Mouse (Mus musculus): ENCODE data around the gene Vrk2.

The Vrk2 gene

DNA sequence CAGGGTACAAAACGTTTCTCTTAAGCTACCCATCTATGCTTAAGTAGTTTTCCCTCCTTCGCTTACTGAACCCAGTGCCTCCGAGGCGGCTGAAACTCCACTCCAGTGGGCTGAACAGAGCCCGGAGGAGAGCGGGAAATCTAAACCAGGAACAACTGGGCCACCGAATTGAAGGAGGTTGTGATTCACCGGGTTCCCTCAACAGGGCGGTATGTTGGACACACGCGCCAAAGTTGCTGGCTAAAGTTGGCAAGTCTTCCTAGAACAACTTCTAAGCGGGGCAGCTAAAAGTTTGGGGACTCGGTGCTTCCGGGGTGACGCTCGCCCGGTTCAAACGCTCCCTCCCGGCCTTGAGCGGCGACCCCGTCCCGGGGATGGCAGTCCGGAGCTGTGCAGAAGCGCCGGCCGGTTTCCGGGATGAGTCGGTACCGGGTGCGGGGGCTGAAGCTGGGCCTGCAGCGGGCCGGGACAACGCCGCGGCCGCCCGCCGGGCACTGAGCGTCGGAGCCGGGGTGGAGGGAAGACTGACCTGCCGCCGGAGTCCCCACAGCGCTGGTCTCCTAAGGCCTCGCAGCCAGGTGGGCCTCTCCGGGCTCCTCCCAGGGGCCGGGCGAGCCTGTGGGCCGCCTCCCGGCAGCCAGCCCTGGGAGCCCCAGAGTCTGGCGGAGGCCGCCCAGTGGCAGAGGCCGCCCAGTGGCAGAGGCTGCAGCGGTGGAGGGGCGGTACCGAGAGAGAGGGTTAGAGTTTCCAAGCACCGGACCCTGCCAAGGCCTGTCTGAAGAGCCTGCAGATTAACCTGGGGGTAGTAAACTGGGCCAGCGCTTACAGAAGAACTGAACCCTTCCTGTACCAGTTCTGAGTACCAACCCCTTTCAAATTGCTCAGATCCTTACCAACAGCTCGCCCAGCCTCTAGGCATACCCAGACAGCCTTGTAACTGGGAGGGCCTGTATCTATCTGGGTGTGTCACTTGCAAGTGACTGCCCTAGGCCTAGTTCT, at the start of gene Vrk2, which contains the start of gene Gm6899:
TSS of gene Vrk2 (minus strand) at position 939 of the 999 bp plus-strand sequence.
TSS of gene Gm6899 (plus strand) at position 181 of the 999 bp plus-strand sequence.
- no peaks in the 10 kb centered on the region for H3K27me3 ChIP-seq (ENCODE audit: insufficient read depth, low read length)
- no peak for TF ChIP-seq CTCF (conservative IDR thresholded peaks at IDR 0.05; ENCODE audit: low read length)
- no peak for TF ChIP-seq POU5F1 (IDR thresholded peaks at IDR 0.05; ENCODE audit: borderline replicate concordance, low read length)
- TF ChIP-seq NANOG (IDR thresholded peaks at IDR 0.05; ENCODE audit: borderline replicate concordance, low read length), result no peak
- peak within 1 kb of the TSS; percentile 82 for H3K4me3 ChIP-seq (replicated peaks; ENCODE audit: low read length)
- H3K36me3 ChIP-seq (ENCODE audit: insufficient read depth, low read length), result no peaks in the 10 kb centered on the region
- no peaks in the 10 kb centered on the region for H3K9me3 ChIP-seq (ENCODE audit: low read length)
- H3K4me1 ChIP-seq (replicated peaks; ENCODE audit: low read depth, low read length), result peaks cover 10% of the 10 kb centered on the region

DNA sequence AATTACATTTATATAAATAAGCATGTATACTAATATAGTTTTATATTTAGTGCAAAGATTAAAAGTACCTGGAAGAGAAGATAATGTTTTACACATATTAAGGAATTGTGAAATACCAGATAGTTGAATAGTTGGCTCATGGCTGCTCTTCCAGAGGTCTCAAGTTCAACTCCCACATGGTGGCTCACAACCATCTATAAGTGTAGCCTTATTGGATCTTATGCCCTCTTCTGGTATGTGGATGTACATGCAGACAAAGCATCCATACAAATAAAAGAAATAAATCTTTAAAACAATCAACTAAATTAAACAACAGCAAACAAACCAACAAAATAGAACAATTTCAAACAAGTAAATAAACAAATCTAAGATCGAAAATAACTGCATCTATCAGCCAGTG, 48.3 kb upstream of the Vrk2 start:
- TF ChIP-seq CTCF (conservative IDR thresholded peaks at IDR 0.05; ENCODE audit: low read length), result no peak
- no peak for TF ChIP-seq POU5F1 (IDR thresholded peaks at IDR 0.05; ENCODE audit: borderline replicate concordance, low read length)
- no peak for TF ChIP-seq NANOG (IDR thresholded peaks at IDR 0.05; ENCODE audit: borderline replicate concordance, low read length)
- H3K4me1 ChIP-seq (replicated peaks; ENCODE audit: low read depth, low read length), result no peaks in the 10 kb centered on the region
- no peaks in the 10 kb centered on the region for H3K27me3 ChIP-seq (ENCODE audit: insufficient read depth, low read length)
- no peaks in the 10 kb centered on the region for H3K9me3 ChIP-seq (ENCODE audit: low read length)
- no peak overlapping the region for H3K4me3 ChIP-seq (replicated peaks; ENCODE audit: low read length)
- no peaks in the 10 kb centered on the region for H3K36me3 ChIP-seq (ENCODE audit: insufficient read depth, low read length)

DNA sequence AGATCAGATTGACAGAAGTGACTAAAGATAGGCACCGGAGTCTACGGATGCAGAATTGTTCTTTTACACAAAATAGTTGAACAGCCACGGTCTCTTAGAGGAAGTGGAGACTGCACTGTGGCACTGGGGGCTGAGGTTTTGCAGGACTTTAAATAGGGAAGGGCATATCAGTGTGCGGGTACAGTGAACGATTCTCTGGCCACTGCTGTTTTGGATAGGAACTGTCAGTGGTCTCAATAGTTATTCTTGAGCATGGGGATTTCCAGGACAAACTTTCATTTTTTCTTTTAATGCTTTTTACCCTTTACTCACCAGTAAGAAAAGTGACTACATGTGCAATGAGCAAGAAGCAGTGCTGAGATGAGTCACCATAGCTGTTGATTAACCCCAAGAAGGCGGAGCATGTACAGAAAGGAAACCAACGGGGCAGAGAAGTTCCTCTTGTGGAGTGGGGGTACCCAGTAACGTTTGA, 46.6 kb upstream of the Vrk2 start:
- H3K27me3 ChIP-seq (ENCODE audit: insufficient read depth, low read length), result no peaks in the 10 kb centered on the region
- TF ChIP-seq CTCF (conservative IDR thresholded peaks at IDR 0.05; ENCODE audit: low read length) (no peak), POU5F1 (IDR thresholded peaks at IDR 0.05; ENCODE audit: borderline replicate concordance, low read length) (no peak), NANOG (IDR thresholded peaks at IDR 0.05; ENCODE audit: borderline replicate concordance, low read length) (no peak)
- no peaks in the 10 kb centered on the region for H3K4me1 ChIP-seq (replicated peaks; ENCODE audit: low read depth, low read length)
- H3K9me3 ChIP-seq (ENCODE audit: low read length), result no peaks in the 10 kb centered on the region
- H3K4me3 ChIP-seq (replicated peaks; ENCODE audit: low read length), result no peak overlapping the region
- no peaks in the 10 kb centered on the region for H3K36me3 ChIP-seq (ENCODE audit: insufficient read depth, low read length)

DNA sequence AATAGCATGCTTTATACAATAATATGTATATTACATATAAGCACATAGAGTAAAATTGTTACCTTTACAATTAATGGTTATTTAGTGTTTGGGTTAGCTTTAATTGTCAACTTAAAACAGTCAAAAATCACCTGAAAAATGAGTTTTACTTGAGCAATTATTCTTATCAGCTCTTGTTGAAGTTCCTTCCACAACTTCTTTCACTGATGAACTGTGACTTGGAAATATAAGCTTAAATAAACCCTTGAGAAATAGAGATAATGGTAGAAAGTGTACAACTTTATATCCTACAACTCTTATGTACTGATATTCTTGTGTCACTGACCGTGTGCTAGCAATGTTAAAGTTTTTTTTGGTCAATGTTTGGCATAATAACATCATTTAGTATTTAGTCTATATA, 42.4 kb upstream of the Vrk2 start:
- no peak for TF ChIP-seq NANOG (IDR thresholded peaks at IDR 0.05; ENCODE audit: borderline replicate concordance, low read length)
- TF ChIP-seq POU5F1 (IDR thresholded peaks at IDR 0.05; ENCODE audit: borderline replicate concordance, low read length), result no peak
- TF ChIP-seq CTCF (conservative IDR thresholded peaks at IDR 0.05; ENCODE audit: low read length), result no peak
- no peaks in the 10 kb centered on the region for H3K27me3 ChIP-seq (ENCODE audit: insufficient read depth, low read length)
- no peaks in the 10 kb centered on the region for H3K36me3 ChIP-seq (ENCODE audit: insufficient read depth, low read length)
- no peak overlapping the region for H3K4me3 ChIP-seq (replicated peaks; ENCODE audit: low read length)
- H3K9me3 ChIP-seq (ENCODE audit: low read length), result no peaks in the 10 kb centered on the region
- no peaks in the 10 kb centered on the region for H3K4me1 ChIP-seq (replicated peaks; ENCODE audit: low read depth, low read length)

DNA sequence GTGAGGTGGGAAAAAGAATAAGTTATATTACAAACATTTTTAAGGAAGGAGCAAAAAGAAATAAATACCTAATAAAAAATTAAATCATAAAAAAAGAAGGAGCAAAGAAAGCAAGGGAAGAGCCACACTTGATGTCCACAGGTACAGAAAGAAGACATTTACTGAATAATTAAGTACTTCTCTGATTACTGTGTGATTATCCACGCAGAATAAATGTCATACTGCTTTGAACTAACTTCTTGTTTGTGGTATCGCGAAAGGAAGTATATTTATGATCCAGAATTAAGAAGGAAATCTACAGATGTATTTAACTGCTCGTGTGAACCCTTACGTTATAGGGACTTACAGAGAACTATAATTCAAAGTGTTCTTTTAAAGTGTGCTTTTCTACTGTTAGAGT, 28.9 kb upstream of the Vrk2 start:
- H3K36me3 ChIP-seq (ENCODE audit: insufficient read depth, low read length), result no peaks in the 10 kb centered on the region
- H3K4me1 ChIP-seq (replicated peaks; ENCODE audit: low read depth, low read length), result no peaks in the 10 kb centered on the region
- no peaks in the 10 kb centered on the region for H3K27me3 ChIP-seq (ENCODE audit: insufficient read depth, low read length)
- H3K9me3 ChIP-seq (ENCODE audit: low read length), result peaks cover 8% of the 10 kb centered on the region; the same call in 1 of the 2 replicates
- TF ChIP-seq CTCF (conservative IDR thresholded peaks at IDR 0.05; ENCODE audit: low read length) (no peak), NANOG (IDR thresholded peaks at IDR 0.05; ENCODE audit: borderline replicate concordance, low read length) (no peak), POU5F1 (IDR thresholded peaks at IDR 0.05; ENCODE audit: borderline replicate concordance, low read length) (no peak)
- no peak overlapping the region for H3K4me3 ChIP-seq (replicated peaks; ENCODE audit: low read length)

DNA sequence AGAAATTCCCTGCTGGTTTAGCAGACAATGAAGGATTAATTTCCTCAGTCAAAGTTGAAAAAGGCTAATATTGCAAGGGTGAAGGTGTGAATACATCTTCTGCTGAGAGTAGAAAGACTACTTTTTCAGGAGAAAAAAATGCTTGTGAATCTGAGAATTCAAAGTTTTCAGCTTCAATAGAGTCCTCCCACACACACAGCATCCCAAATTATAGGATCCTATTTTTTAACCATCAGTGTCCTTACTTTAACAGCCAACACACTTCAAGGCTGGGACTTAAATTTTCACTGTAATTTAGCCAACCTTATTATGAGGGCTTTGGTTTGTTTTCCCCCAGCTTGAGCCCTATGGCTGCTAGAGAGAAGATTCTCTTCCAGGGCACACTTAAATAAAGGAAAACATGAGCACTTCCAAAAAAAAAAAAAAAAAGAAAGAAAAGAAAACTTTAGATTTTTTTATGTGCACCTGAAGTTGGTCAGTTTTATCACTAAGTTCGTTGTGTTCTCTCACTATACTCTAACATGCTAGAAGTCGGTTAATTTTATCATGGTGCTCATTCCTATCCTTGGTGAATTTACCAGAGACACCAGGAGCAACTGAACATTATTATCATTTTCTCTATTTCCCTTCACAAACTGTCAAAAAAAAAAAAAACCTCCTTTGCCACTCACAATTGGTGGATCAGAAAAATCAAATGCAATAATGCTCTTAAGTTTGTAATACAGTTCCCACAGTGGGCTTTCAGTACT, 24.9 kb upstream of the Vrk2 start:
- Histone ChIP-seq H3K4me3 (replicated peaks; ENCODE audit: low read length) (no peak overlapping the region), H3K27me3 (ENCODE audit: insufficient read depth, low read length) (no peaks in the 10 kb centered on the region), H3K36me3 (ENCODE audit: insufficient read depth, low read length) (no peaks in the 10 kb centered on the region), H3K4me1 (replicated peaks; ENCODE audit: low read depth, low read length) (no peaks in the 10 kb centered on the region), H3K9me3 (ENCODE audit: low read length) (peaks cover 8% of the 10 kb centered on the region; the same call in 1 of the 2 replicates)
- TF ChIP-seq POU5F1 (IDR thresholded peaks at IDR 0.05; ENCODE audit: borderline replicate concordance, low read length) (no peak), NANOG (IDR thresholded peaks at IDR 0.05; ENCODE audit: borderline replicate concordance, low read length) (no peak), CTCF (conservative IDR thresholded peaks at IDR 0.05; ENCODE audit: low read length) (no peak)

DNA sequence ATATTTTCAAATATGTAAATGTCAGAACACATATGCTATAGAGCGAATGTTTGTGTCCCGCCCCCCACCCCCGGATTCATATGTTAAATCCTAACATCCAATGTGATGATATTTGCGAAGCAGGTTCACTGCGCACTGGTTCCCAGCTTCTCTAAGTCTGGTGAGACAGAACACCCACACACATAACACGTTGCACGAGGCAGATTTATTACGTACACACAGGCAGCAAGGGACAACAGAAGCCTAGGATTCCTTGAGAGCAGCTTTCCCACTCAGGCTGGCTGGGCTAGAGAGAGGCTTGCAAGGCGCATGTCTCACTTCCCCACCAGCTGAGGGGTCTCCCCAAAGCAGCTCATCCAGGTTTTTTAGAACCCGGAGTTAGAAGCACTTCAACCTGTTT, 15.0 kb upstream of the Vrk2 start:
- H3K36me3 ChIP-seq (ENCODE audit: insufficient read depth, low read length), result no peaks in the 10 kb centered on the region
- no peaks in the 10 kb centered on the region for H3K27me3 ChIP-seq (ENCODE audit: insufficient read depth, low read length)
- H3K4me3 ChIP-seq (replicated peaks; ENCODE audit: low read length), result no peak overlapping the region
- TF ChIP-seq CTCF (conservative IDR thresholded peaks at IDR 0.05; ENCODE audit: low read length) (no peak), NANOG (IDR thresholded peaks at IDR 0.05; ENCODE audit: borderline replicate concordance, low read length) (no peak), POU5F1 (IDR thresholded peaks at IDR 0.05; ENCODE audit: borderline replicate concordance, low read length) (no peak)
- no peaks in the 10 kb centered on the region for H3K9me3 ChIP-seq (ENCODE audit: low read length)
- H3K4me1 ChIP-seq (replicated peaks; ENCODE audit: low read depth, low read length), result no peaks in the 10 kb centered on the region

DNA sequence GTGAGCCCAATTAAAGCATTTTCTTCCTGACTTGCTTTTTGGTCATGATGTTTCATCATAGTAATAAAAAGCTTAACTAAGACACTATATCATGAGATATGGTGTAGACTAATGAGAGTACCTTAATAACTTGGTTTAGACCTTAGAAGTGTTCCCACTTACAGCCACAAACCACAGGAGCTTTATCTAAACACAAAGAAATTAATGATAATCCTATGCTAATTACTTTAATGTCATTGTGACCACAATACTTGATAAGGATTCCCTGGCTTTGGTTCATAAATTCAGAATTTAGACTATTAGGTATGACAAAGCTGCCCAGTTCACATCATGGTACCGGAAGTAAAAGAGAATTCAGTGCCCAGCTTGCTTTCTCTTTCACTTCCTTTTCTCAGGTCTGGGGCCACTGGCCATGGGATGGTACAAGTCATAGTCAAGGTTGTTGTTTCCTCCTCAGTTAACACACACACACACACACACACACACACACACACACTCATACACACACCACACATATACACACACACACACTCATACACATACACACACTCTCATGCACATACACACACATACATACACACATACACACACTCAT, 10.4 kb upstream of the Vrk2 start:
- TF ChIP-seq NANOG (IDR thresholded peaks at IDR 0.05; ENCODE audit: borderline replicate concordance, low read length), result no peak
- TF ChIP-seq POU5F1 (IDR thresholded peaks at IDR 0.05; ENCODE audit: borderline replicate concordance, low read length), result no peak
- no peak for TF ChIP-seq CTCF (conservative IDR thresholded peaks at IDR 0.05; ENCODE audit: low read length)
- H3K4me3 ChIP-seq (replicated peaks; ENCODE audit: low read length), result no peak overlapping the region
- no peaks in the 10 kb centered on the region for H3K4me1 ChIP-seq (replicated peaks; ENCODE audit: low read depth, low read length)
- no peaks in the 10 kb centered on the region for H3K36me3 ChIP-seq (ENCODE audit: insufficient read depth, low read length)
- H3K9me3 ChIP-seq (ENCODE audit: low read length), result no peaks in the 10 kb centered on the region
- H3K27me3 ChIP-seq (ENCODE audit: insufficient read depth, low read length), result no peaks in the 10 kb centered on the region

Data from E14TG2a.4 (cell line).